Mouse (Mus musculus) spleen, adult 2 months (tissue): ENCODE data around the gene Mcoln2. TPM values are rescaled to one million over a fixed set of nuclear protein-coding genes. Genes with fewer than 3 reads are reported as not detected.

Experiments
- DNase-seq, 2 experiments: peaks; one replicate each; pipeline versions ENCODE4 v3.0.0 to v3.0.0-alpha.2; 2012 to 2021; ENCODE audit warnings: low spot score in 2 of 2, low read depth in 1 of 2
- H3K27ac ChIP-seq: fragments of 200-500 bp; 2 replicates; pipeline ENCODE4 v1.5.1; 2012; ENCODE audit warnings: low read length, inconsistent platforms; ENCODE audit not compliant: insufficient read depth
- H3K27me3 ChIP-seq: fragments of 200-500 bp; 2 replicates; pipeline ENCODE4 v1.6.1; 2012; ENCODE audit warnings: mild to moderate bottlenecking, moderate library complexity, low read length, inconsistent platforms; ENCODE audit not compliant: control insufficient read depth, insufficient read depth
- H3K36me3 ChIP-seq: fragments of 200-500 bp; 2 replicates; pipeline ENCODE4 v1.6.1; 2012; ENCODE audit warnings: mild to moderate bottlenecking, low read length, inconsistent platforms; ENCODE audit not compliant: control insufficient read depth, insufficient read depth
- H3K4me1 ChIP-seq: fragments of 200-500 bp; 2 replicates; pipeline ENCODE4 v1.6.1; 2011; ENCODE audit warnings: inconsistent platforms; ENCODE audit not compliant: control insufficient read depth, insufficient read depth, insufficient read length
- H3K4me3 ChIP-seq: fragments of 200-500 bp; 2 replicates; pipeline ENCODE4 v1.5.1; 2011; ENCODE audit warnings: mild to moderate bottlenecking, inconsistent platforms; ENCODE audit not compliant: insufficient read depth, insufficient read length; ENCODE audit errors: extremely low read depth
- CTCF ChIP-seq: fragments of 200-500 bp; IDR thresholded peaks from 2 replicates; pipeline ENCODE4 v1.5.1; 2011; ENCODE audit warnings: mild to moderate bottlenecking, inconsistent platforms; ENCODE audit not compliant: insufficient read depth, insufficient read length, insufficient replicate concordance; ENCODE audit errors: extremely low read depth
- POLR2A ChIP-seq: fragments of 200-500 bp; IDR thresholded peaks from 2 replicates; pipeline ENCODE4 v1.6.1; 2011; ENCODE audit warnings: low read depth, low read length, inconsistent platforms
- WGBS: fragments of 180-500 bp; shearing (Covaris S2); methylation state at CpG from one replicate; pipeline ENCODE4 v1.1.7; 2018; 5-methylcytosine and 5-hydroxymethylcytosine counted together
- polyA plus RNA-seq: library from polyadenylated mRNA; depleted of rRNA; stranded (reverse); fragments of >200 nt; gene quantifications from 2 replicates; pipeline ENCODE4 v1.2.3, GENCODE M21; 2012

The Mcoln2 gene
- polyA plus RNA-seq, 1 experiment: 8.2 TPM

DNA sequence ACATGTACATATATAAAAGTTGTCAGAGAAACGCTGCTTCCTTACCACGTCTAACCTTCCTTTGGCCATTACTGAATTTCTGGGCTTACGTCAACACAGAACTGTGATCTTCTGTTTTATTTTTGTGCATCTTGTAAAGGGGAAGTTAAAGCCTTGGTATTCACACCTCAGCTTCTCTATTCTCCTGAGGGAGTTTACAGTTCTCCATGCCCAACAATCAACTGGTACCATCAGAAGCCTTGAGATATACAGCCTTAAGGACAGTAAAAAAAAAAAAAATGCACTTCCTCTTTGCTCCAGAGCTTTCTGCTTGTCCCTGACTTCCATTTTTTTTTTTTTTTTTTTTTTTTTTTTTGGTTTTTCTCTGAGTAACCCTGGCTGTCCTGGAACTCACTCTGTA is 66.9 kb downstream of the Mcoln2 start:
- no peak overlapping the region for H3K4me3 ChIP-seq
- H3K27me3 ChIP-seq: peaks cover 11% of the 10 kb centered on the region
- H3K4me1 ChIP-seq: peaks cover 8% of the 10 kb centered on the region; the same call in 1 of the 2 replicates
- WGBS: 31% methylated on average over 3 of the region's 3 CpGs
- H3K27ac ChIP-seq: no peak overlapping the region
- TF ChIP-seq CTCF: no peak
- TF ChIP-seq POLR2A: no peak
- H3K36me3 ChIP-seq: no peaks in the 10 kb centered on the region
- no peak for DNase-seq

DNA sequence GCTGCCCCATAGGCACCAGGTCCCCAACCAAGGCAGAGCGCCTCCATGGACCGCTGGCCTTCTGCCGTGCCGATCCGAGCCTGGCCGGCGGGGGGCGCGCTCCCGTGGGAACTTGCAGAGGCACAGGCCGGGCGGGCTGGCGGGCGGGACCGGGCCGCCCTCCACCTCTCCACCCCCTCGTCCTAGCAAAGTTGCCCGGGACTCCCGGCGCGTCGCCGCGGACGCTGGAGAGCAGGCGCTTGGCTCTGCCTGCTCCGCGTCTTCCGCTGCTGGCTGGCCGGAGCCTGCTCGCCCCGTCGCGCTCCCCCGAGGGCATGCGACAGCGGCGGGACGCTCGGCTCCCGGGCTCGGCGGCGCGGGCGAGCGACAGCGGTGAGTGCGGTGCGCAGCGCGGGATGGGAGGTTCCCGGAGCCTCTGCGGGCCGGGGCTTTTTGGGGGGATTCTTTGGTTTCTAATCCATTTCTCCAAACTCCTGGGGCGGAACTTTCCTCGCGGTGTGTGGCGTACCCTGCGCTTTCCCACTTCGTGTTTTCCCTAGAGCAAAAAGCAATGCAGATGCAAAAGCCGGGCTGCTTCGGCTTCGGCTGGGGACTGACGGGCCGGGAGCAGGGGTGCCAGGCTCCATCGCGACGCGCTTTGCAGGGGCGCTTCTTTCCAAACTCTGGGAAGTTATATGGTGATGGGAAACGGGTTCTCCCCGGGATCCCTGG is 71.3 kb downstream of the Mcoln2 start, which contains the start of gene Lpar3:
TSS of gene Lpar3 (plus strand) at position 188 of the 711 bp plus-strand sequence.
- no peak within 1 kb of the TSS for H3K27ac ChIP-seq
- peaks cover 11% of the 10 kb centered on the region for H3K27me3 ChIP-seq
- no peaks in the 10 kb centered on the region for H3K36me3 ChIP-seq
- peak in 1 of 2 experiments; percentile 18 for DNase-seq
- H3K4me1 ChIP-seq: no peaks in the 10 kb centered on the region; the same call in 1 of the 2 replicates
- TF ChIP-seq CTCF (no peak), POLR2A (no peak)
- peak within 1 kb of the TSS; percentile 23; the same call in 1 of the 2 replicates for H3K4me3 ChIP-seq
- WGBS: 3% methylated on average over 73 of the region's 73 CpGs

DNA sequence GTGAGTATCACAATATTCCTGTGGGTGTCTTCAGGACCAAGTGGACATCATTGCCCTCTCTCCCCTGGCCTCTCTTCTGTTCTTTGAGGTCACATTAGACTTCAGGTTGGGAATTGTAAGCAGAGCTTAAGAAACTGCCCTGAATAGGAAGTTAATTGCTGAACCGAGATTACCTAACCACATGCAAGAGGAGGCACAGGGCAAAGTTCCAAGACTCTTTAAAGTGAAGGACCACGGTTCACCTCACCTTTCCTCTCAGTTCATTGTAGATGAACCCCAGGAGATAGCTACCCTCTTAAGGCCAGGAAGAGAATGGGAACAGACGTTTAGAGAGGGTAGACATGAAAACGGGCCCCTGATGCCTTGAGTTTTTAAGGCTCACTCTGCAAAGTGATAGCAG is 74.6 kb downstream of the Mcoln2 start:
- Histone ChIP-seq H3K36me3 (no peaks in the 10 kb centered on the region), H3K27ac (no peak overlapping the region), H3K4me3 (no peak overlapping the region), H3K4me1 (no peaks in the 10 kb centered on the region), H3K27me3 (peaks cover 11% of the 10 kb centered on the region)
- TF ChIP-seq POLR2A: no peak
- WGBS: 26% methylated on average over 4 of the region's 4 CpGs
- DNase-seq: no peak

DNA sequence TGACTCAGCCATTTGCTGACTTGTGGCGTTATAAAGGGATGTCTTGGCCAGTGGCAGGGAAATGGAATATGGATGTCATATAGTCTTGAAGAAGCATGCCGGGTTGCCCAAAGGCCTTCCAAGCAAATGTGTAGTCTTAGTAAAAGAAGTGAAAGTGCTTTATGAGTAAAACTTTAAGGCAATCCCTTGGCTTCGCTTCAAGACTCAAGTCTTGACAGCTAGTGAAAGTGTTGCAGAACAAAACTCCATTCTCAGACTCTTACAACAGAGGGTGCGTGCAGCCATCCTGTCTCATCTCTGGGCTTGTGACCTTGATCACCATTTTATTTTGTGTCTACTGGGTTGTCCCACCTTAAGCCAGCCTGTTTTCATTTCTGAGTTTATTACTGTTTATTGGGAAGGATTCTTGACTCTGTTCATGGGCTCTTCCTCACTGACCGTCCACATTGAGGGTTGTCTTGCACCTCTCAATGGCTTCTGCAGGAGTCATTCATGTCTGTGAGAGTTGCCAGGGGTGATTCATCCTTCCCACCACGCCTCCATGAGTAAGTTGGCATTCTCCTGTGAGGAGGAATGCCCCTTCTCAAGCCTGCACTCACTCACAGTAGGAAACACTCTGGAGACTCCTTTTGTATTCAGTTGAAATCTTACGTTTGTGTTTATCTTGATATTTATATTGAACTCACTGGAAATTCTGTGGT is 75.6 kb downstream of the Mcoln2 start:
- 76% methylated on average over 7 of the region's 7 CpGs for WGBS
- Histone ChIP-seq H3K4me3 (no peak overlapping the region), H3K4me1 (no peaks in the 10 kb centered on the region), H3K36me3 (no peaks in the 10 kb centered on the region), H3K27ac (no peak overlapping the region), H3K27me3 (peaks cover 11% of the 10 kb centered on the region)
- DNase-seq: no peak
- TF ChIP-seq POLR2A: no peak
- no peak for TF ChIP-seq CTCF

DNA sequence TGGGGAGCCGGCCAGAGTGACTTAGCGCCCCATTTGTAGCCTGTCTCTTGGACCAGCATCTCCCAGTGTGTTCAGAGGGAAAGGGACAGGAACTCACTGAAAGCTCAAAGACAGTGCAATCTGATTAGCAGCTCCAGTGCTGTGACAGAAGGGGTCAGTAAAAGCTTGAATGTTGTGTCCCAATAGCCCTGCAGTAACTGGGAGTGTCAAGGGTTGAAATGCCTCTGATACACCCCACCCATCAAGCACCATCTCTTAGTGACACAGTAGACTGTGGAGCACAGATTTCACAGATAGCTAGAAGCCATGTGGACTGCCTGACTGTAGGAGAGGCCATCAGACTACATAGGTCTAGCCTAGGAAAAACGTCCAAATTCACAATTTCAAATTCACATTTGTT is 77.8 kb downstream of the Mcoln2 start:
- no peak for DNase-seq
- Histone ChIP-seq H3K27ac (no peak overlapping the region), H3K4me1 (no peaks in the 10 kb centered on the region), H3K4me3 (no peak overlapping the region), H3K36me3 (no peaks in the 10 kb centered on the region), H3K27me3 (no peaks in the 10 kb centered on the region)
- WGBS: 77% methylated on average over 3 of the region's 3 CpGs
- TF ChIP-seq CTCF (no peak), POLR2A (no peak)

DNA sequence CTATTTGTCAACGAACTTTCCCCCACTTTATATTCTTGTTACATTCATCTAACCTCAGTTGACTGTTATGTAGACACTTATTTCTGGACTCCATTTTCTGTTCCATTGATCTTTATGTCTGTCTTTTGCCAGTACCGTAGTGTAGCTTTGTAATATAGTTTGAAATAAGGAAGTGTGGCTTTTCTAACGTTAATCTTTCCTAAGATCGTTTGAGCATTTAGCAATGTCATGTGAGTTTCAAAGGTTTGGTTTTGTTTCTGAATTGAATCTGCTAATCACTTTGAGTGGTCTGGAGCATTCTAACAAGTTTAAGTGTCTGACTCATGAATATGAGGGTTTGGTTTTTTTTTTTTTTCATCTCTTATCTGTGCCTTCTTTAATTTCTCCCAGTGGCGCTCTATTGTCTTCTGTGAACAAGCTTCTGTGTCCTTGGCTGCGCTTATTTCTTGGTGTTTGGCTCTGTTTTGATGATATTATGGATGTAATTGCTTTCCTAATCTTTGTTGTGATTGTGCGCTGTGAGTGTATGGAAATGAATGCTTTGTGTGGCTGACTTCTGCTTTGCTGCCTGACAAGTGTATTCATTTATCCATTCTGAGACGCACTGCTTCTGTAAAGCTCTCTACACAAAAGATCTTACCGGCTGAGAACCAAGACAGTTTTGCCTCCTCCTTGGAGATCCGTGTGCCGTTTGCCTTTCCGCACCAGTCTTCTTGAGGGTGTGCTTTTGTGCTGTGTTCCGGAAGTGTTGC is 79.1 kb downstream of the Mcoln2 start:
- WGBS: 75% methylated on average over 13 of the region's 13 CpGs
- no peak for TF ChIP-seq CTCF
- TF ChIP-seq POLR2A: no peak
- DNase-seq: no peak
- no peaks in the 10 kb centered on the region for H3K36me3 ChIP-seq
- no peaks in the 10 kb centered on the region for H3K27me3 ChIP-seq
- H3K27ac ChIP-seq: no peak overlapping the region
- no peaks in the 10 kb centered on the region for H3K4me1 ChIP-seq
- H3K4me3 ChIP-seq: no peak overlapping the region

DNA sequence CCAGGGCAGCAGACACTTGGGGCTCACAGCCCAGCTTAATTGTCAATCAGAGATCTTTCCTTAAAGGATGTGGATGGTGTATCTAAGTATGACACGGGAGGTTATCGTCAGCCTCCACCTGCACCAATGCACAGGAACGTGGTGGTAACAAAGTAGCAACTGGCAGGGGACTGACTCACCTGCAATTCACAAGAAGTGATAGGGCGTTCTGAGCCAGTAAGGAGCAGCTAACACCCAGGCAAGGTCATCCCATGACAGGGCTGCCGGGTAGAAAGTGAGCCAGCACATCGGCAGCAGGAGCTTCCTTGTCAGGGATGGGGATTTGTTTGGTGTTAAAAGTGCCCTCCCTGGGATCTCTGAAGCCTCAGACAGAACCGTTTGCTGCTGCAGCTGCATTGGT is 83.1 kb downstream of the Mcoln2 start:
- TF ChIP-seq POLR2A (no peak), CTCF (no peak)
- Histone ChIP-seq H3K36me3 (no peaks in the 10 kb centered on the region), H3K27ac (no peak overlapping the region), H3K27me3 (no peaks in the 10 kb centered on the region), H3K4me3 (no peak overlapping the region), H3K4me1 (no peaks in the 10 kb centered on the region)
- no peak for DNase-seq
- WGBS: 69% methylated on average over 7 of the region's 7 CpGs
